Mouse (Mus musculus): Measurements from ENCODE around the gene Il1rn.

Gene Il1rn

DNA sequence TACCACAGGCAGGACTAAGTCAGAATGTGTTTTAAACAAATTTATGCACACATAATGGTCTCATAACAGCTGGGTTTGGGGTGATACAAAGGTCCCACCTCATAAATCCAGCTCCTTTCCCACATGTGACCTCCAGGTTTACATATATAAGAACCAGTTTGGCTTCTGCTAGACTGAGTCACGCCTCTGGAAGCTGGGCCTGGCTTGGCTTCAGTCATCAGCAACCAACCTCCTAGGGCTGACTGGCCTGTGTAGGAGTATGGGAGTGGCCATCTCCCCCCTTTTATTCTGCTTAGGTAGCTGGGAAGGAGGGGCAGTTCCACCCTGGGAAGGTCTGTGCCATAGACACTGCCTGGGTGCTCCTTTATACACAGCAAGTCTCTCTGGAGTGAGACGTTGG, at the start of gene Il1rn:
Gene Il1rn, plus strand, starts transcription at position 309 of the 400 bp plus-strand sequence.
- DNase-seq, result no peak

- no peak for DNase-seq
Observed at GRCm38 (mm10) chr2:24290896-24291295, 45.8 kb upstream of the Il1rn start, which contains the start of gene Il1f10. Il1f10 (plus strand) TSS chr2:24291196.

GRCm38 (mm10) chr2:24294616-24295015, 42.0 kb upstream of the Il1rn start:
- DNase-seq, result no peak

- peak; percentile 41 for DNase-seq
Observed at GRCm38 (mm10) chr2:24296837-24297236, 39.8 kb upstream of the Il1rn start.

DNA sequence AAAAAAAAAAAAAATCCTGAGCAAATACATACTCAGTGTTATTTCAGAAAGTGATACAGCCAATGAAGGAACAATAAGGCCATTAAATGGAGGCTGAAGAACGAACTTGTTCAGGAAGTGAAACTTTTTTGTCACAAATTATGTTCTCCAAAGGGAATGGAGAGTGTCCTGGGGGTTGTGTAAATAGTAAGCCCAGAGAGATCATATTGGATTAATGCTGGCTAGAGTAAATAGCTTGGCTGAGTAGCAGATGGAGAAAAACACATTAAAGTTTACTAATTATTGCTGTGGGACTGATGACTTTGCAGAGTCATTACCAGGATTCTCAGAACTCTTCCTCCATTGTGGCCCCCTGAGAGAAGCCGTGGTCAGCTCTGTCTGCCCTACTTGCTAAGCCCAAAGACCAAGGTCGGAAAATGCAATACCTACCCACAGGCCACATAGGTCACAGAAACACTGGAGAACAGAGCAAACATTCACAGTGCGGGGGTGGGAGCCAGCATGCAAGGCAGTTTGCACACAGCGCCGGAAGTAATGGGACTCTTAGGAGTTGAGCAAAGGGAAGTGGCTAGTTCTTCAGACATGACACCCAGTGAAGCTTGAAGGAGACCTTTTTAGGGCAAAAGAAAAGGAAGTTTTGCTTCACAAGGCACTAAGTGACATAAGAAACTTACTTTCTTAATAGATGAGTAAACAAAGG, 25.2 kb upstream of the Il1rn start:
- DNase-seq, result peak; percentile 5

GRCm38 (mm10) chr2:24316919-24317318, 19.7 kb upstream of the Il1rn start:
- no peak for DNase-seq

DNA sequence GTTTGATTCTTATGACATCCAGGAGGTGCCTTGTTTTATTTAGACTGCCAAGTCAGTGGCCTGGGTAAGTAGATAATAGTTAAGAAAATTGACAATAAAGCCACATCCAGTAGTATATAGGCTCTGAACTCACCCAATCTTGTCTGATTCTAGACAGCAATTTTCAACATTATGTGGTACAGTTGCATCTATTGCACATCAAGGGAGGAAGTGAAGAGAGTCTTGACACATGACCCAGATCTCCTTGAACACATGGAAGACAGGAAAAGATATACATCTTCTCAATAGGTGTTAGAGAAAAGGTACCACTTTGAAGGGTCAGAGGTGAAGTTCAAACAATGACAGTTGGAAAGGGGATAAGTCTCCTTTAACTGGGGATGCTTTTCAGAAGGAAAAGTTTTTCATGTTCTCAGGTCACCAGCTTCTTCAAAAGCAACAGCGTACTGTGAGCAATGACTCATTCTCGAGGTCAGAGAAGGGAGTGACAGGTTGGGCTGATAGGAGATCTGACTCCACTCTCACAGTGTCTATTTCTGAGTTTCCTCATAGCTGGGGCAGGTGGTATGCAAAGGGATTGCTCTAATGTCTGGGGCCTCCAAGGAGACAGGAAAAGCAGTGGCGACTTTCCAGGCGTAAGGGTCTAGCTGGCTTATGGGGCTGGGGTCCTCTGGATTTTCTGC, 18.6 kb upstream of the Il1rn start:
- DNase-seq, result no peak

DNA sequence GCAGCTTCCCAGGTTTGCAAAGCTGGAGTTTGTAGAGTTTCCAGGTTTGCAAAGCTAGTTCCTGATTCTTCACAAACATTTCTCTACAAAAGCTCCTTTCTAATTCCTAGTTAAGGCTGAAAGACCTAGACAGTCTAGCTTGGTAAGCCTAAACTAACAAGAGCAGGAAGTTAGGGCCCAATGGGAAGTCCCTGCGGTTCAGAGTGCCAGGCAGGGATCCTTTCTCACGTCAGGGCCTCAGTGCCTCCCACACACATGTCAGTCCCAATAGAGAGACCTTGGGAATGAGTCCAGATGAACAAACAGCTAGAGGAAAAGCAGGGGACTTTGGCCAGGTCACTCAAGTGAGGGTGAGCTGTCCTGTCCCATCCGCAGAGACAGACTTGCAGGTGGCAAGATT, 1.3 kb upstream of the Il1rn start:
- no peak for DNase-seq

GRCm38 (mm10) chr2:24341395-24341885, 4.8 kb downstream of the Il1rn start:
- no peak for DNase-seq

DNA sequence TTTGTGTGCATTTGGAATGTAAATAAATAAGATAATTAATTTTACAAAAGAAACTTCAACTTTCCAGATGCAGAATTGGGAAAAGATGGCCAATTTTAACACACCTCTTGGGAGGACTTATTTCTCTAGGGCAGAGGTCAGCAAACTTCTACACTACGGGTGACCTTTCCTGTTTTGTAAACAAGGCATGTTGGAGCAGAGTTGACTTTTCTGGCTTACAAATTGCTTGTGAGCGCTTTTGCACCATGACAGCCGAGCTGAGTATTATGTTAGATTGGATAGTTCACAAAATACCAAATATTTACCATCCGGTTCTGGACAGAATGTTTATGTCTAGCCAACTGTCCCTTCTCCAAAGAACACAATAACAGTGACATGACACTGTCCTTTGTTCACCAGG, 8.0 kb downstream of the Il1rn start:
- DNase-seq, result no peak

- DNase-seq, result no peak
Observed at GRCm38 (mm10) chr2:24345056-24345455, 8.4 kb downstream of the Il1rn start.

GRCm38 (mm10) chr2:24347926-24348325, 11.3 kb downstream of the Il1rn start:
- no peak for DNase-seq

DNA sequence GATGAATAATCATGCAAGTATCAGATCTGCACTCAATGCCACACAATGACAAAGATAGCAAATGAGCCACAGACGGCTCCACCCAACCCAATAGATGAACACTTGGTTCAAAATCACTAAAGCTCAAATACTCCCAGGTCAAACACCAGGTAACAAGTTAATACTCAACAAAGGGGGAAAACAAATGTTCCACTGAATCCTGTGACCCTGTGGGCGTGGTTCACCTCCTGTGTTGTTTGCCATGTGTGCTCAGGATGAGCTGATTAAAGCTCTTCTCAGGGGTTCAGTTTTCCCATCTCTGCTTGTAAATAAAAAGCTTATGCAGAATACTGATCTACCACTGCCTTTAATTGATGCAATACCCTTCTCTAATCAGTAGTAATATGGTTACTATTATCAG, 14.5 kb downstream of the Il1rn start:
- DNase-seq, result no peak

- no peak for DNase-seq
Observed at GRCm38 (mm10) chr2:24353042-24353441, 16.4 kb downstream of the Il1rn start.

GRCm38 (mm10) chr2:24357642-24358041, 21.0 kb downstream of the Il1rn start:
- DNase-seq, result peak; percentile 67

DNA sequence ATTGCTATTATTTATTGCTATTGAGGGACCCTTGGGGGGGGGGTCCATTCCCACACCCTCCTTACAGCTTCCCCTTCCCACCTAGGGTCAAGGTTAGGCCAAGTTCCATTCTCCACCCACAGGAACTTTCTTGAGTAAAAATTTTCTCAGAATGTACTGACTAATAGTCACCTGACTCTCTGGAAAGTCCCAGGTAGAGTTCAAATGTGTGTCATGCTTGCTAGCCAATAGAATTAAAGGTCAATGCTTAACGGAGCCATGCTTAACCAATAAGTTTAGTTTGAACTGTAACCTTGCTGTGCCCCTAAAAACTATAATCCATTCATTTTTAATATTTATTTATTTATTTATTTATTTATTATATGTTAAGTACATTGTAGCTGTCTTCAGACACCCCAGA, 22.7 kb downstream of the Il1rn start:
- DNase-seq, result no peak

DNA sequence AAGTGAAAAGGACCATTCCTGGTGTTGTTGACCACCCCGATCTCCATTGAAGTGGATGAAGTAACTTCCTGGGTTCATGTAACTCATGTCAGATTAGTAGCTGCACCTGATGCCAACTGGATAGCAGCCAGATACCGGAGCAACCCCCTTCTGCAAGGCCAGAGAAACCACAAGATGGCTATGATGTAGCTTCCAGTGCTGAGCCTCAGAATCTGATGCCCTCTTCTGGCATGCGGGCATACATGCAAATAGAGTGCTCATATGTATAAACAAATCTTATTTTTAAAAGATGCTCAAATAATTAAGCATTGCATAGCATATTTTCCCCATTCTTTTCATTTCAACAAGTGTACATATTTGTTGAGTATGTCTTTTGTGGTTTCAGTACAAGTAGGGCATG, 27.2 kb downstream of the Il1rn start:
- no peak for DNase-seq

GRCm38 (mm10) chr2:24366214-24366975, 29.7 kb downstream of the Il1rn start:
- peak; percentile 14 for DNase-seq

DNA sequence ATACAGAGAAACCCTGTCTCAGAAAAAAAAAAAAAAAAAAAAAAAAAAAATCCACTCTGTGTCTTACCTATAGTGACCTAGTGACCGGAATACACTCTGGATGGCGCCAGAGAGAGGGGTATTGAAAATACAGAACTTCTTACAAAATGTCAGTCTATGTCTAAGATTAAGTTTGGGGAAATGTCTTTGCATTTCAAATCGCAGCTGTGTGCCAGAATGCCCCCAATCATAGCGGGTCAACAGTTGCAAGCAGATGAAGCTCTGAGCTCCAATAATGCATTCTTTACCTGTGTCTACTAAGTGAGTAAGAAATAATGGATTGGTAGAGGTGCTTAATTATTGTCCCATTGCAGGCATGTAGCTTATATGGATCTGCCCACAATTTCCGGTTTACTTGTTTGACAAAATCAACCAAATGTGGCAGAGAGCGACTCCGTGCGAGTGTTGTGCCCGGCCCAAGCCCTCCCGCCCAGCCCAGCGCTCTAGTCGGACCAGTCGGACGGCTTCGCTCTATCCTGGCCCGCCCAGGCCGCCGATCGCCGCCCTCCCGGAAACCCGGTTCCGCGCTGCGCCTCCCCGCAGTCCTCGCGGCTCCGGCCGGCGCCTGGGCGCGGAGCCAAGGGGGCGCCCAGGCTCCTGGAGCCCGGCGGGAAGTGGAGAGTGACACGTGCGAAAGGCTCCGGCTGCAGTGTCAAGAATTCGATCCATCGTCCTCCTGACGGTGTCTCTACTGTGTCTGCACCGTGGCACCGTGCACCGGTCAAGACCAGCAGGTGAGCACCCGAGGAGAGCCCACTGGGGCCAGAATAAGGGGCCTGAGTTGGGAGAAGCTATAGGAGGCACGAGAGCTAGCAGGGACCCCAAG, 30.6 kb downstream of the Il1rn start, which contains the start of gene Psd4:
Gene Psd4, plus strand, starts transcription at position 551 of the 865 bp plus-strand sequence.
- DNase-seq, result peak; percentile 59

DNA sequence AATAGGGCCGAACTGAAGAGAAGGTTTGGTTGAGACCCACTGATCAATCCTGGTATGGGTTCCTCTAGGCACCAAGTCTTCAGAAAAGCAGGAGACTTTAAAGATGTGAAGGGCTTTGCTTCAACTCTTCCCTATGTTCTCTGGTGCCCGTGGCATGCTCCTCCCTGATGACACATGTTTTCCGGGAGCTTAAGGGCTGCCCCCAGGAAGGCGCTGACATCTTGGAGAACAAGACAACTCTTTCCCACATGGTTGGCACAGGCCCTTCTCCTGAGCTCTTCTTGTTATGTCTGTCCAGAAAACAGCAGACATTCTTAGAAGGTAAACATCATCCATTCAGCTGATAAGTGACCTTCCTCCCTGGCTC, 31.2 kb downstream of the Il1rn start:
- no peak for DNase-seq

DNA sequence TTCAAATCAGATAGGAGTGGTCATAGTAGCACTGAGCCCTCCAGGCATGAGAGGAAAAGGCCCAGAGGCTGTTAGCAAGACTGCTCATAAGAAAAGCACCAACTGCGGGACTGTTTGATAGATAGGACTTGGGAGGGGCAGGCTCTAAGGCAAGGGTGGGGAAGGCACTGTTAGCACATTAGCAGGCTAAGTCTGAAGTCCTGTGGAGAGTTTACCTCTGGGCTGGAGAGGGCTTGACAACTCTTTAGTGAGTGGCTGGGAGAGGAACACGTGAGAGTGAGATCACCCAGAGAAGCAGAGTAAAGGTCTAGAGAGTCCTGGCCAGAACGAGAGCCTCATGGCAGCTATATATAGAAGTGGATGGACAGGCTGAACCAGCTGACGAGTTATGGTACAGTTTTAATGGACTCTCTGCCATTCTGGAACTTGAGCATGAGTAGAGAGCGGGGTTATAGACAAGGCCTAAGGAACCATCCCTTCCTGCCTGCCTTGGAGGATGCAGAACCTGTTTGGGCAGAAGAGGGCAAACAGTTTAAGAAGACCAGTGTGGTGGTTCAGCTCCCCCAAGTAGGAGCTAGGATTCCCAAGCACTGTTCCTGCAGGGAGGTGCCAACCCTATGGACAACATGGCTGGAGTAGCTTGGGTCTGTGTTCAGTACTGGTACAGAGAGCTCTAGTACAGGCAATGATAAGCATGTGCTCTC, 42.2 kb downstream of the Il1rn start:
- DNase-seq, result no peak

Measured in thymus, postnatal 14 days (tissue).